Mouse (Mus musculus) layer of hippocampus, postnatal 25 days (tissue): ENCODE data around the gene Olfr772. TPM values are rescaled to one million over a fixed set of nuclear protein-coding genes. Genes with fewer than 3 reads are reported as not detected.
"Not testable (repeated sequence)": the region's sequence is repeated elsewhere in the genome, so short reads cannot be mapped to it uniquely, and the experiment has no call there.

Experiments used
- DNase-seq, 2 experiments: peaks; one replicate each; pipeline ENCODE4 v3.0.0; 2022; ENCODE audit warnings: mixed read lengths in 2 of 2, low spot score in 1 of 2; ENCODE audit errors: extremely low spot score in 1 of 2
- total RNA-seq, 2 experiments: library from RNA; stranded (reverse); gene quantifications; 2 replicates each; pipeline ENCODE4 v1.2.3; 2021

Olfr772 gene
- total RNA-seq: not detected

DNA sequence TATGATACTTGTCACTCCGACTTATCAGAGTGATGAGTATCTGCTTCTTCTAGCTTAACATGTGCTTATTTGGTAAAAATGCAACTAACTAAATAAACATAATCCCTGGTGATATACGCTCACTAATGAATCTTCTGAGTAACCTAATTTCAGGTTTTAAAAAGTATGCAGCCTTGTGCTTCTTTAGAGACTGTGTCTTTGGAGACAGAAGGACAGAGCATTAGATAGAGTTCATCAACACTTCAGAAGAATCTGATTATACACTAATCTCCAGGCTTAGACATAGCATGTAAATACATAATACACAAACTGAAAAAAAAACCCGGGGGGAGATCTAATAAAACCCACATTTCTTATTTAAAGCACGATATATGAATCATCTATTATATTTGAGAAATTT, at the start of gene Olfr772:
Gene Olfr772, minus strand, starts transcription at position 101 of the 400 bp plus-strand sequence.
- not testable (repeated sequence) for DNase-seq

GRCm38 (mm10) chr10:129187319-129187718, 9.6 kb upstream of the Olfr772 start, which contains the start of gene Olfr773:
TSS of gene Olfr773 (minus strand) at chr10:129187419.
- not testable (repeated sequence) for DNase-seq

GRCm38 (mm10) chr10:129164651-129165050, 13.1 kb downstream of the Olfr772 start, which contains the start of gene Olfr771:
TSS of gene Olfr771 (minus strand) at chr10:129164751.
- DNase-seq: no peak

- no peak for DNase-seq
These were observed 38.8 kb downstream of the Olfr772 start, which contains the start of gene Olfr770 for GRCm38 (mm10) chr10:129138898-129139297. TSS of gene Olfr770 (minus strand) at chr10:129138998.

Other genes with a start within 250 kb of the Olfr772 start
- gene Itga7, start 244.1 kb downstream of the Olfr772 start, total RNA-seq: 10 to 100 TPM; 25.6 to 30.7 TPM
- not detected for gene Mettl7b, start 216.9 kb downstream of the Olfr772 start, total RNA-seq
- gene Olfr9, start 188.5 kb downstream of the Olfr772 start, total RNA-seq: not detected
- not detected for gene Olfr763, start 167.1 kb downstream of the Olfr772 start, total RNA-seq
- not detected for gene Olfr764-ps1, start 138.0 kb downstream of the Olfr772 start, total RNA-seq
- gene Olfr765, start 127.9 kb downstream of the Olfr772 start, total RNA-seq: not detected
- not detected for gene Olfr766-ps1, start 108.9 kb downstream of the Olfr772 start, total RNA-seq
- gene Olfr767, start 95.0 kb downstream of the Olfr772 start, total RNA-seq: not detected
- not detected for gene Olfr768, start 78.5 kb downstream of the Olfr772 start, total RNA-seq
- not detected for gene Olfr769, start 60.1 kb downstream of the Olfr772 start, total RNA-seq
- not detected for gene Olfr770, start 38.9 kb downstream of the Olfr772 start, total RNA-seq
- gene Olfr771, start 13.2 kb downstream of the Olfr772 start, total RNA-seq: not detected
- not detected for gene Olfr773, start 9.5 kb upstream of the Olfr772 start, total RNA-seq
- not detected for gene Olfr774, start 58.3 kb upstream of the Olfr772 start, total RNA-seq
- gene Olfr775, start 70.5 kb upstream of the Olfr772 start, total RNA-seq: not detected
- gene Olfr776, start 81.2 kb upstream of the Olfr772 start, total RNA-seq: not detected
- not detected for gene Olfr777, start 93.6 kb upstream of the Olfr772 start, total RNA-seq
- gene Olfr780, start 140.2 kb upstream of the Olfr772 start, total RNA-seq: not detected
- not detected for gene Olfr781, start 150.9 kb upstream of the Olfr772 start, total RNA-seq
- not detected for gene Olfr782, start 170.9 kb upstream of the Olfr772 start, total RNA-seq
- gene Olfr784, start 206.2 kb upstream of the Olfr772 start, total RNA-seq: under 1 TPM in 1 of 2 experiments, not detected in 1; 0.31 TPM
- not detected for gene Olfr785, start 227.5 kb upstream of the Olfr772 start, total RNA-seq
- gene Olfr786, start 249.4 kb upstream of the Olfr772 start, total RNA-seq: not detected